Mouse (Mus musculus) liver, adult 2 months (tissue): ENCODE measurements at regions not wholly inside any gene's neighbourhood (a gene's known extent, or its start where the extent isn't known, plus 50 kb on each side); places are given as distances from the start of the nearest gene placed in this dataset.

Source experiments
- DNase-seq: peaks from one replicate; pipeline ENCODE4 v3.0.0-alpha.2; 2011; ENCODE audit warnings: low read depth, low spot score; ENCODE audit errors: extremely low read depth
- H3K27ac ChIP-seq: fragments of 200-500 bp; replicated peaks from 2 replicates; pipeline ENCODE4 v1.5.1; 2012; ENCODE audit warnings: low read depth, mild to moderate bottlenecking, control low read depth, inconsistent platforms, low read length; ENCODE audit not compliant: insufficient read depth
- H3K27me3 ChIP-seq: fragments of 200-500 bp; 2 replicates; pipeline ENCODE4 v1.6.1; 2012; ENCODE audit warnings: mild to moderate bottlenecking, moderate library complexity, low read length, inconsistent platforms; ENCODE audit not compliant: control insufficient read depth, insufficient read depth
- H3K36me3 ChIP-seq: fragments of 200-500 bp; 2 replicates; pipeline ENCODE4 v1.6.1; 2012; ENCODE audit warnings: low read length, inconsistent platforms; ENCODE audit not compliant: control insufficient read depth, insufficient read depth
- H3K4me1 ChIP-seq: fragments of 200-500 bp; 2 replicates; pipeline ENCODE4 v1.6.1; 2011; ENCODE audit warnings: low read length; ENCODE audit not compliant: control insufficient read depth, insufficient read depth
- H3K4me3 ChIP-seq: fragments of 200-500 bp; 2 replicates; pipeline ENCODE4 v1.5.1; 2011; ENCODE audit warnings: low read depth, mild to moderate bottlenecking, control low read depth, low read length, moderate library complexity; ENCODE audit not compliant: insufficient read depth
- H3K79me2 ChIP-seq: fragments of 200-500 bp; 2 replicates; pipeline ENCODE4 v1.6.1; 2012; ENCODE audit warnings: inconsistent platforms, mild to moderate bottlenecking, low read length, moderate library complexity; ENCODE audit not compliant: control insufficient read depth, insufficient read depth
- H3K9ac ChIP-seq: fragments of 200-500 bp; 2 replicates; pipeline ENCODE4 v1.6.1; 2012; ENCODE audit warnings: low read depth, mild to moderate bottlenecking, control low read depth, inconsistent platforms, low read length
- CTCF ChIP-seq: fragments of 200-500 bp; IDR thresholded peaks from 2 replicates; pipeline ENCODE4 v1.5.1; 2011; ENCODE audit warnings: low read depth, low read length, control low read depth
- POLR2A ChIP-seq: fragments of 200-500 bp; IDR thresholded peaks from 2 replicates; pipeline ENCODE4 v1.6.1; 2011; ENCODE audit warnings: low read length, control low read depth; ENCODE audit not compliant: insufficient read depth; ENCODE audit errors: extremely low read depth
- WGBS: fragments of 180-500 bp; shearing (Covaris S2); methylation state at CpG from one replicate; pipeline ENCODE4 v1.1.7; 2018; 5-methylcytosine and 5-hydroxymethylcytosine counted together

DNA sequence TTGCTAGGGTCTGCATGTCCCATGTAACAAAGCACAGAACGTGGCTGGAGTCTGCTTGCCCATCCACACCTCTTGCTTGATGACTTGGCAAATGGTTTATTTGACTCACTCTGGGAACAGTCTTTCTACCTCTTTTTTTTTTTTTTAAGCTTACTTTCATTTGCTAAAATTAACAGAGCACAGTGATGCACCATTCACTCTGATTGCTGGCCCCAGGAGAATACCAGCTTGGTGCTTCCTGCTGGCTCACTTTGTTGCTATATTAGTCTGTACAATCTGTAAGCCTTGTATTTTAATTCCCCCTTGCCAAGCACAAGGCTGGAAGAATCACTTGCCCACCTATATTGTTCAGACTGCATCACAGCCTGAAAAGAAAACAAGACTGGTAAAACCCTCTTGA, 521.4 kb upstream of the Atp11b start:
- no peaks in the 10 kb centered on the region for H3K79me2 ChIP-seq
- no peak overlapping the region for H3K27ac ChIP-seq
- H3K36me3 ChIP-seq: no peaks in the 10 kb centered on the region
- 75% methylated on average over 1 of the region's 1 CpGs for WGBS
- H3K9ac ChIP-seq: no peak overlapping the region
- DNase-seq: no peak
- H3K4me3 ChIP-seq: no peak overlapping the region
- H3K4me1 ChIP-seq: no peaks in the 10 kb centered on the region
- H3K27me3 ChIP-seq: no peaks in the 10 kb centered on the region
- TF ChIP-seq CTCF: no peak
- no peak for TF ChIP-seq POLR2A

DNA sequence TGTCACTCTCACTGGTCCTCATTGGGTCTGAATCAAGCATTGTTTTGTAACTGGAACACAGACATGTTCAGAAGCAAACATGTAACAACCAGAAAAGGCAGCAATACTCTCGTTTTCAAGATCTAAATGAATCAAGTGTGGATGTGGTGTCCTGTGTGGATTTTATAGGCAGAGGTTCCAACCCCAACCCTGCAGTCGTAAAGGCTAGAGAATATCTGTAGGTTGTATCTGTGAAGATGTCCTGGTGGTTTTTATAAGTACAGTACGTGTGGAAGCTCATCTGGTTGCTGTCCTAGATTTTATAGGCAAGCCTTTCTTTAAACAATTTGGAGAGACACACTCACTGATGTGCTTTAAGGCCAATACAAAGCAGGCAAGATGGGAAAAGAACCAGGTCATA, 518.8 kb upstream of the Atp11b start:
- Histone ChIP-seq H3K9ac (no peak overlapping the region), H3K4me3 (no peak overlapping the region), H3K79me2 (no peaks in the 10 kb centered on the region), H3K27me3 (no peaks in the 10 kb centered on the region), H3K36me3 (no peaks in the 10 kb centered on the region), H3K27ac (no peak overlapping the region), H3K4me1 (no peaks in the 10 kb centered on the region)
- no peak for DNase-seq
- 73% methylated on average over 3 of the region's 3 CpGs for WGBS
- no peak for TF ChIP-seq POLR2A
- TF ChIP-seq CTCF: no peak

- Histone ChIP-seq H3K27me3 (0 out of 2 replicates have a peak, but pooled peaks cover under 1% of the 10 kb centered on the region), H3K27ac (no peak overlapping the region), H3K4me1 (no peaks in the 10 kb centered on the region), H3K79me2 (no peaks in the 10 kb centered on the region), H3K36me3 (no peaks in the 10 kb centered on the region), H3K4me3 (no peak overlapping the region), H3K9ac (no peak overlapping the region)
- TF ChIP-seq CTCF (no peak), POLR2A (no peak)
- 85% methylated on average over 5 of the region's 5 CpGs for WGBS
- no peak for DNase-seq
Measured at GRCm38 (mm10) chr3:35235772-35236171, 518.1 kb upstream of the Atp11b start.

DNA sequence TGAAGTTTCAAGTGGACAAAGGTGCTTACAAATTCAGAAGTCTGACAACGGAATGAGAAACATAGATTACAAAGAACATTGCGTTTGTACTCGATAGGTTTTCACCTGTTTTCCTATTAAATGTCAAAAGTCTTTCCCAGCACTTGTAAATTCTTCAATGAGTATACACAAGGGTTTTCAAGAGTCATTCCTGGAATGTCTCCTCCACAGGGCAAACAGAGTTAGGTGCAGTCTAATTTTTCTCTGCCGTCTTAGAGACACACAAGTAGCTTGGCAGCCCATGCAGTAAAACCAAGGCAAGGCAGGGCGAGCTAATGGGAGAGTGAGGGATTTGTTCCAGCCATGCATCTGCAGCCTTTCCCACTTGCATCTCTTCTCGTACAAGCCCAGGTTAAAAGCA, 516.6 kb upstream of the Atp11b start:
- no peak overlapping the region for H3K9ac ChIP-seq
- H3K27me3 ChIP-seq: 0 out of 2 replicates have a peak, but pooled peaks cover 2% of the 10 kb centered on the region
- no peaks in the 10 kb centered on the region for H3K4me1 ChIP-seq
- no peak for TF ChIP-seq CTCF
- no peak for TF ChIP-seq POLR2A
- 79% methylated on average over 6 of the region's 6 CpGs for WGBS
- no peak for DNase-seq
- H3K27ac ChIP-seq: no peak overlapping the region
- no peaks in the 10 kb centered on the region for H3K36me3 ChIP-seq
- no peaks in the 10 kb centered on the region for H3K79me2 ChIP-seq
- H3K4me3 ChIP-seq: no peak overlapping the region

- WGBS: 35% methylated on average over 6 of the region's 6 CpGs
- Histone ChIP-seq H3K79me2 (no peaks in the 10 kb centered on the region), H3K9ac (no peak overlapping the region), H3K27ac (no peak overlapping the region), H3K4me3 (no peak overlapping the region), H3K4me1 (no peaks in the 10 kb centered on the region), H3K36me3 (no peaks in the 10 kb centered on the region), H3K27me3 (peaks cover 2% of the 10 kb centered on the region; the same call in 1 of the 2 replicates)
- DNase-seq: no peak
- no peak for TF ChIP-seq CTCF
- TF ChIP-seq POLR2A: no peak
Measured at GRCm38 (mm10) chr3:35242349-35242748, 511.6 kb upstream of the Atp11b start.

DNA sequence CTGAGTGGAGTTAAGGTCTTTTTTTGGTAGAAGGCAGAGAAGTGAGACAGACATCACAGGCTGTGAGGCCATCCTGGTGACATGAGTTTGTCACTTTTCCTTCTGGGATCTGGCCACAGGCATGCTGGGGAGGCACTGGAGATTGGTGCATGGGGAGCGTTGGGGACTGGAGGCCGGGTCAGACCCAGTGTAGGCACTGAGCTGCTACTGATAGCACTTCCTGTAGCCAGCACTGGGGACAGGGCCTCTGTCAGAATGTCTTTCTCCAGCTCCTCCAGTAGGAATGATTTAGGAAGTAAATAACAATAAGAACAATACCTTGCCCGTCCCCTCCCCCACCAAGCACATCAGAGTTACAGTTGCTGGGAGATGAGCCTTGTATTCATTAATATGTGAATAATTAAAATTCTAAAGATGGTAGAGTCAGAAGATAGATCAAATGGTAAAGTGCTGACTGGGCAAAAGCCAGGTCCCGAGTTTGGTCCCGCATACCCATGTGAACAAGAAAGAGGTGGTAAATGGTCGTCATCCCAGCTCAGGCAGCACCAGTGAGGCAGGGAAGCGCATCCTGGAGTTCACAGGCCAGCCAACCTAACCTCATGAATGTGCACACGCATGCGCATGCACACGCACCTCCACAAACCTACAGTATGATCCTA, 510.9 kb upstream of the Atp11b start:
- WGBS: 72% methylated on average over 10 of the region's 10 CpGs
- no peak overlapping the region for H3K4me3 ChIP-seq
- no peak for DNase-seq

More for the DNA sequence above, 510.9 kb upstream of the Atp11b start:
- Histone ChIP-seq H3K36me3 (no peaks in the 10 kb centered on the region), H3K9ac (no peak overlapping the region), H3K4me1 (no peaks in the 10 kb centered on the region), H3K79me2 (no peaks in the 10 kb centered on the region), H3K27me3 (peaks cover 2% of the 10 kb centered on the region; the same call in 1 of the 2 replicates), H3K27ac (no peak overlapping the region)
- no peak for TF ChIP-seq CTCF
- TF ChIP-seq POLR2A: no peak
